Mouse (Mus musculus): ENCODE measurements around the gene Gyg. TPM values are rescaled to one million over a fixed set of nuclear protein-coding genes. Genes with fewer than 3 reads are reported as not detected.
A peak's percentile ranks its signal among the peaks of the same experiment; 100 is the strongest.

Gene Gyg
- total RNA-seq (2021), result 10 to 100 TPM; 68.3 to 70.2 TPM
- long read RNA-seq, experiment 1, transcript Gyg-201 (7 exons, 1,922 nt), result major isoform, 47 of 79 reads
- long read RNA-seq, experiment 1, partial matches to known transcripts, result 27 of 79 reads
- long read RNA-seq, experiment 1, other reads (novel, unspliced or antisense), result 5 of 79 reads
- long read RNA-seq, experiment 2, transcript Gyg-201 (7 exons, 1,922 nt), result major isoform, 72 of 96 reads
- long read RNA-seq, experiment 2, partial matches to known transcripts, result 8 of 96 reads
- long read RNA-seq, experiment 2, other reads (novel, unspliced or antisense), result 13 of 96 reads

GRCm38 (mm10) chr3:20154531-20155367 is at the start of gene Gyg:
TSS of gene Gyg (minus strand) at chr3:20155317.
- DNase-seq (ENCODE audit: low spot score in 2 of 2), result peak; percentile 18 to 24

GRCm38 (mm10) chr3:20198869-20199268 is 43.8 kb upstream of the Gyg start:
- peak; percentile 8 to 20 for DNase-seq (ENCODE audit: low spot score in 2 of 2)

DNA sequence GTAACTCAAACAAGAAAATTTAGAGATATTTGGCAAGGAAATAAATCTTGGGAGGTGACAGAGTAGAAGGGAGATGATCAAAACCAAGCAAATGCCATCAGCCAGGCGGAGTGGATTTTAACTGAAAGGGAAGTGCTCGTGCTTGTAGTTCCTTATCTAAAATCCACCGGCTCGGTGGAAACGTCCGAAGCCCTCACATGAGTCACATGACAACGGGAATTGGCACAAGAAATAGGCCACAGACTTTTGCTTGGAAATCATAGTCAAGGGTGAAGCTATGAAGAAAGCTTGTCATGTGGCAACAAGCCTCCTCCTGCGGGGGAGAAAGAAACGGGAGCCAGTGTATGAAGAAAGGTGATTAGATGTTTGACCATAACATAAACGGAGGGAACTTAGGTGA is 42.8 kb upstream of the Gyg start:
- peak in 1 of 2 experiments; percentile 5 for DNase-seq (ENCODE audit: low spot score in 2 of 2)

GRCm38 (mm10) chr3:20188976-20189675 is 34.0 kb upstream of the Gyg start:
- DNase-seq (ENCODE audit: low spot score in 2 of 2), result no peak

DNA sequence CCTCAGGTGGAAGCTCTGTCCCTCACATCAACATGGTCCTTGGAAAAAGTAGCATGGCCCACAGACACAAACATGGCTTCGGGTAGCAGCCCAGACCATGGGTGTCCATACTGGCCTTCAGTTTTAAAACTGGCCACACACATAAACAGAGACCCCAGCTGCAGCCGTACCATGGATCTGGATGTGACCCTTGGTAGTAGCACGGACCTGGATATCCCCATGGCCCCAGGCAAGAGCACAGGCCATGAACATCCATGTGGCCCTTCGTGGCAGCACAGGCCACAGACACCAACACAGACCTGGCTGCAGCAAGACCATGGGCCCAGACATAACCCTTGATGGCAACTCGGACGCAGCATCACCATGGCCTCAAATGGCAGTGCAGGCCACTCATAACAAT is 17.3 kb upstream of the Gyg start:
- DNase-seq (ENCODE audit: low spot score in 2 of 2), result no peak

DNA sequence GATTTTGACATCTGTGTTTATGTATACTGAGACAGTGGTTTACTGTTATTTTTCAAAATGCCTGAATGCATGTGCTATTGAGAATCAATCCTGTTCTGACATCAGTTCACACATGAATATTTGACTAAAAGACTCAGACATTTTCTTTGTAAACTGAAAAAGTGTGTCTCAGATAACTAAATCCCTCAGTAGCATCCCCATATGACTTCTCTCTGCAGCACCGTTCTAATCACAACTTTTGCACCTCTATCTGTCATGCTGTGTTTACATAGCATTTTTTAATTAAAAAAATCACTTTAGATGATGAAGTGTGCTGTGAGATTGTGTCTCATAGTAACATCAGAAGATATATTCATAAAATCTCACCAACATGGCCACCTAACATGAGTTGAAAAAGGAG is 12.4 kb upstream of the Gyg start:
- no peak for DNase-seq (ENCODE audit: low spot score in 2 of 2)

DNA sequence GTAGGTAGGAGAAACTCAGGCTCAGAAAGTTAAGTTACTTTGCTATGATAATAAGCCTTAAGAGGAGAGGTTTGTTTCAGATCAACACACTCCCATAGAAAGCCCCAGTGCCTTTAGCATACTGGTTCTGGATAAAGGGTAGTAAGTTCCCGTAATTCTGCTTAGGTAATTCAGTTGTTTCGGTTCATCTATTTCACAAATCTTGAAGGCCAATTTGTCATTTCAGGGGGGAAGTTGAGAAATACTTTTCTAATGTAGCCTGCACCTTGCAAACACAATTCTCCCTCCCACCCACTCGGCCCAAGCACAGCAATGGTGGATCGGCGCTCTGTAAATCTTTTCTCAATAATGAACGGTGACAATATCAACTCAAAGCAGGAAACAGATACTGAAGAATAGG is 359 bp upstream of the Gyg start:
- DNase-seq (ENCODE audit: low spot score in 2 of 2), result no peak

GRCm38 (mm10) chr3:20151651-20152050 is 3.5 kb downstream of the Gyg start:
- DNase-seq (ENCODE audit: low spot score in 2 of 2), result no peak

- DNase-seq (ENCODE audit: low spot score in 2 of 2), result no peak
Measured at GRCm38 (mm10) chr3:20150511-20150910, 4.6 kb downstream of the Gyg start.

- DNase-seq (ENCODE audit: low spot score in 2 of 2), result no peak
Measured at GRCm38 (mm10) chr3:20147647-20148046, 7.5 kb downstream of the Gyg start.

- DNase-seq (ENCODE audit: low spot score in 2 of 2), result no peak
Measured at GRCm38 (mm10) chr3:20146884-20147395, 8.2 kb downstream of the Gyg start.

GRCm38 (mm10) chr3:20145696-20146113 is 9.4 kb downstream of the Gyg start:
- no peak for DNase-seq (ENCODE audit: low spot score in 2 of 2)

GRCm38 (mm10) chr3:20144401-20144800 is 10.7 kb downstream of the Gyg start:
- DNase-seq (ENCODE audit: low spot score in 2 of 2), result no peak

GRCm38 (mm10) chr3:20143726-20144125 is 11.4 kb downstream of the Gyg start:
- DNase-seq (ENCODE audit: low spot score in 2 of 2), result no peak

- no peak for DNase-seq (ENCODE audit: low spot score in 2 of 2)
Measured at GRCm38 (mm10) chr3:20142576-20142975, 12.5 kb downstream of the Gyg start.

DNA sequence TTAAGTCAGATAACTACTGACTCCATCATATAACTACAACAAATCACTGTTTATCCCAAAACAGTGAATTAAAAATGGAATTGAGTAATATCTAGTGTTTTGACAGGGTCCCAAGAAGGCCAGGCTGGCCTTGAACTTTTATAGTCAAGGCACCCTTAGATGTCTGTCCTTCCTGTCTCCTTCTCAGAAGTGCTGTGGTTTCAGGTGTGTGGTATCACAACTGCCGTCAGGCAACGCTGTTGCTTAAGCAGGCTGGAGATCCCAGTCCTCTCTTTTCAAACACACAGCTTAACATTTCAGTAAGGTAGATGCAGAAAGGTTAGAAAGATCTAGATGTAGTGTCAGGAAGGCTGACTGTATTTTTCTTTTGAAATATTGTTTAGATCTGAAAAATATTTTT is 13.0 kb downstream of the Gyg start:
- DNase-seq (ENCODE audit: low spot score in 2 of 2), result no peak

GRCm38 (mm10) chr3:20141679-20142078 is 13.4 kb downstream of the Gyg start:
- no peak for DNase-seq (ENCODE audit: low spot score in 2 of 2)

- no peak for DNase-seq (ENCODE audit: low spot score in 2 of 2)
Measured at GRCm38 (mm10) chr3:20141240-20141639, 13.9 kb downstream of the Gyg start.

DNA sequence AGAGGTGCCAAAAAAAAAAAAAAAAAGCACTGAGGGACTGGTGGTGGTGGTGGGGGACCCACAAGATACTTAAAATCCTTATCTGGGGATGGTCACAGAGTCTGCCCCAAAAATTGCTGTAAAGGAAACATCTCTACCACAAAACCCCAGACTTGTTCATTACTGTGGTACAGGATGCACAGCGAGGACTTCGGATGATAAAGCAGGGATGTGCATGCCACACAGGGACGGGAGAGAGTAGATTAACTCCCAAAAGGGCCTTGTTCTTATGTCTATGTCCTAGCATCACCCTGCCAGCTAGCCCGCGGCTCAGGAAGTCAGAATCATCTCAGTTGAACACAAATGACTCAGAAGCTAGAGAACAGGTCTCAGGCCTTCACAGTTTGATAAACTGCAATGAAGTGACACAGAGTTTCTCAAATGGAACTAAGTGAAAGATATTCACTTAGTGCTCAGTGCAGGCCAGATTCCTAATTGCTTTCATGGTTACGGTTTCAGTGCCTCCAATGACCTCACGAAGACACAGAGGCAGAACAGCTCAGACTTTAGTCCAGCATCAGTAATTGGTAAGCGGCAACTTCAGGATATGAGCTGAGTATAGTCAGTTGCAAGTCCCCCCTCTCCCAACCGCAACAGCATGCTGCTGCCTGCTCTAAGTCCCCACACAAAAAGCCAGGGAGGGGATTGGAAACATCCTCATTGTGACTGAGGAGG is 18.1 kb downstream of the Gyg start:
- DNase-seq (ENCODE audit: low spot score in 2 of 2), result no peak

- no peak for DNase-seq (ENCODE audit: low spot score in 2 of 2)
Measured at GRCm38 (mm10) chr3:20134545-20134944, 20.6 kb downstream of the Gyg start.

- DNase-seq (ENCODE audit: low spot score in 2 of 2), result no peak
Measured at GRCm38 (mm10) chr3:20133745-20134144, 21.4 kb downstream of the Gyg start.
